35 mouse cellular contexts compared by ENCODE assay signal in the genomic region with DNA sequence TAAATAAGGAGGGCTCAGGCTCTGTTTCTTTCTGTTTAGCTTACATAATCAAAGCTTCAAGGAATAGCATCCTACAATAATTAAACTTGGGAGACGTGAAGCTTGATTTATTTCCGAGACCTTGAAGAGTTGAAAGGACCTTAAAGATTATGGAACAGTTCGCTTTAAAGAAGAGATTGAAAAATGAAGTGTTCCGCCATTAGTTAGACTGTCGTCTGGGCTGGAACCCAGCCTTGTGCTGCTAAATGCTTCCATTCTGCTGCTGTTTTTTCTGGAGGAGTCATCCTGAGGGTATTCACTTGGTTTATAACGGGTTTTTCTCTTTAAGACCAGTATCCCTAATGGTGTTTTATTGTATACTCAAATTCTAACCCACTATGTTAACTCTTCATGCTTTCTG.
"Had no signal": no experiment of that assay in that cellular context is flagged by ENCODE, and none has a peak within 500 bp of the region (broad histone marks: within the 10 kb centered on the region; RNA-seq: fewer than 3 reads in every experiment).

No protein-coding gene starts in this region.

- H3K27me3 ChIP-seq: heart, embryonic 12.5 days; heart, embryonic 13.5 days; heart, embryonic 15.5 days; hindbrain, embryonic 12.5 days; hindbrain, embryonic 13.5 days; hindbrain, embryonic 15.5 days; intestine, embryonic 15.5 days; kidney, embryonic 15.5 days had no signal

- H3K4me2 ChIP-seq: heart, embryonic 11.5 days; heart, embryonic 12.5 days; heart, embryonic 13.5 days; heart, embryonic 15.5 days; hindbrain, embryonic 12.5 days; hindbrain, embryonic 13.5 days; hindbrain, embryonic 14.5 days; hindbrain, embryonic 15.5 days; intestine, embryonic 15.5 days; kidney, embryonic 15.5 days had no signal

- DNase-seq: heart, postnatal 10 days; heart, postnatal 14 days; heart, postnatal 36 days; heart, postnatal 4 days; kidney, adult 11 months; kidney, adult 18-20 months; kidney, adult 2 months; kidney, adult 8-10 months; kidney, adult 9 months; kidney, postnatal 10 days; kidney, postnatal 14 days; kidney, postnatal 25 days; kidney, postnatal 36 days; kidney, postnatal 4 days; layer of hippocampus, adult 9-11 months; layer of hippocampus, postnatal 36 days had no signal

- H3K9me3 ChIP-seq: heart, embryonic 10.5 days; heart, embryonic 12.5 days; heart, embryonic 13.5 days; heart, embryonic 15.5 days; hindbrain, embryonic 10.5 days; hindbrain, embryonic 12.5 days; hindbrain, embryonic 13.5 days; hindbrain, embryonic 15.5 days; intestine, embryonic 15.5 days; kidney, embryonic 15.5 days had no signal

- H3K4me3 ChIP-seq: heart, embryonic 10.5 days; heart, embryonic 12.5 days; heart, embryonic 13.5 days; heart, embryonic 15.5 days; hindbrain, embryonic 10.5 days; hindbrain, embryonic 12.5 days; hindbrain, embryonic 13.5 days; hindbrain, embryonic 15.5 days; intestine, embryonic 15.5 days; kidney, embryonic 15.5 days; layer of hippocampus, adult 2 months had no signal

- H3K9ac ChIP-seq: heart, embryonic 12.5 days; heart, embryonic 13.5 days; heart, embryonic 15.5 days; hindbrain, embryonic 12.5 days; hindbrain, embryonic 13.5 days; hindbrain, embryonic 14.5 days; hindbrain, embryonic 15.5 days; intestine, embryonic 15.5 days; kidney, embryonic 15.5 days had no signal

- H3K4me1 ChIP-seq: heart, embryonic 10.5 days; hindbrain, embryonic 10.5 days; hindbrain, embryonic 12.5 days; hindbrain, embryonic 13.5 days; hindbrain, embryonic 15.5 days; intestine, embryonic 15.5 days; kidney, embryonic 15.5 days had no signal

- H3K36me3 ChIP-seq: hindbrain, embryonic 12.5 days; hindbrain, embryonic 13.5 days; hindbrain, embryonic 15.5 days had no signal

- H3K27ac ChIP-seq: heart, embryonic 10.5 days; heart, embryonic 13.5 days; hindbrain, embryonic 10.5 days; hindbrain, embryonic 12.5 days; hindbrain, embryonic 13.5 days; hindbrain, embryonic 14.5 days; hindbrain, embryonic 15.5 days; hindbrain, postnatal 0 days; intestine, embryonic 15.5 days; kidney, embryonic 15.5 days; kidney, postnatal 0 days; layer of hippocampus, adult 2 months had no signal

- ATAC-seq: hindbrain, embryonic 16.5 days; hindbrain, postnatal 0 days; inflammation-experienced regulatory T-cells, adult 6 months; intestine, embryonic 15.5 days; intestine, embryonic 16.5 days; intestine, postnatal 0 days had no signal
